Mouse (Mus musculus) liver, embryonic 14.5 days (tissue): ENCODE measurements around the gene Tbx1.

ENCODE experiments used
- CTCF ChIP-seq: IDR thresholded peaks from 2 replicates; pipeline ENCODE4 v1.5.1; 2016; ENCODE audit warnings: antibody characterized with exemption, low read depth, control low read depth
- EP300 ChIP-seq: IDR thresholded peaks from 2 replicates; pipeline ENCODE4 v1.6.1; 2016; ENCODE audit warnings: antibody characterized with exemption, low read depth

DNA sequence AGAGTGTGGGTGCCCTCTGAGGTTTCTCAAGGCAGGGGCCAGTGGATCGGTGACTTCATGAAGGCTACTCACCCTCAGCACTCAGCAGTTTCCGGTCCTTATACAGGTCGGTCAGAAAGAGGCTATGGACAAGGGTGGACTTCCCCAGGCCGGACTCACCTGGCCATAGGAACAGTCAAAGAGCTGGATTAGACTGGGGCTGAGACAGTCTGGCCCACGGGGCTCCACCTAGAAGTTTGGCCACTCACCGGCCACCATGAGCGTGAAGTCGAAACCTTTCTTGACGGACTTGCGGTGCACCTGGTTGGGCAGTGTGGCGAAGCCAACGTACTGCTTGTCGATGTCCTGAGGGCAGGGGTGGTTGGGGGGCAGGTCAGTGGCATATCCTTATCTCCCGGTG, 34.6 kb upstream of the Tbx1 start:
- TF ChIP-seq CTCF (no peak), EP300 (no peak)
